Mouse (Mus musculus): ENCODE measurements around the gene Trpm4.

- TF ChIP-seq CTCF (IDR thresholded peaks at IDR 0.05; ENCODE audit: low read depth, low read length) (no peak), POLR2A (IDR thresholded peaks at IDR 0.05; ENCODE audit: borderline replicate concordance, low read depth, low read length) (no peak)
These were observed 27.7 kb upstream of the Trpm4 start for GRCm38 (mm10) chr7:45361243-45361804.

All from bone marrow macrophage, adult 2 months (primary cell).